Mouse (Mus musculus) intestine, postnatal 0 days (tissue): ENCODE data around the gene Glod5. TPM values are rescaled to one million over a fixed set of nuclear protein-coding genes. Genes with fewer than 3 reads are reported as not detected.
"Not testable (repeated sequence)": the region's sequence is repeated elsewhere in the genome, so short reads cannot be mapped to it uniquely, and the experiment has no call there.

Experiments
- ATAC-seq: fragments of 200-750 bp; cut with Nextera tagmentation; 2 replicates; pipeline ENCODE4 v1.8.0; 2017; ENCODE audit warnings: mild to moderate bottlenecking, moderate TSS enrichment, moderate library complexity
- H3K27ac ChIP-seq: fragments of 300-500 bp; sonication (generic); 2 replicates; pipeline ENCODE4 v1.5.1; 2014; ENCODE audit warnings: mild to moderate bottlenecking, low read depth, low read length, moderate library complexity
- H3K27me3 ChIP-seq: fragments of 300-500 bp; sonication (generic); replicated peaks from 2 replicates; pipeline ENCODE4 v1.6.1; 2014; ENCODE audit warnings: low read length, mixed read lengths; ENCODE audit not compliant: control insufficient read depth, insufficient read depth
- H3K36me3 ChIP-seq: fragments of 300-500 bp; sonication (generic); 2 replicates; pipeline ENCODE4 v1.6.1; 2014; ENCODE audit warnings: mild to moderate bottlenecking, moderate library complexity; ENCODE audit not compliant: control insufficient read depth, insufficient read depth
- H3K4me1 ChIP-seq: fragments of 300-500 bp; sonication (generic); replicated peaks from 2 replicates; pipeline ENCODE4 v1.6.1; 2014; ENCODE audit warnings: antibody characterized with exemption, low read length, mixed read lengths; ENCODE audit not compliant: control insufficient read depth, insufficient read depth
- H3K4me2 ChIP-seq: fragments of 300-500 bp; sonication (generic); replicated peaks from 2 replicates; pipeline ENCODE4 v1.6.1; 2014; ENCODE audit warnings: low read depth, mild to moderate bottlenecking, moderate library complexity
- H3K4me3 ChIP-seq: fragments of 300-500 bp; sonication (generic); 2 replicates; pipeline ENCODE4 v1.5.1; 2014; ENCODE audit warnings: low read depth, low read length
- H3K9ac ChIP-seq: fragments of 300-500 bp; sonication (generic); 2 replicates; pipeline ENCODE4 v1.6.1; 2014; ENCODE audit warnings: mild to moderate bottlenecking, low read depth, low read length
- H3K9me3 ChIP-seq: fragments of 300-500 bp; sonication (generic); 2 replicates; pipeline ENCODE4 v1.6.1; 2016; ENCODE audit warnings: mixed run types; ENCODE audit not compliant: control insufficient read depth
- CTCF ChIP-seq: sonication (generic); IDR thresholded peaks from 2 replicates; pipeline ENCODE4 v1.5.1; 2016; ENCODE audit warnings: low read depth, mild to moderate bottlenecking, control low read depth, antibody characterized with exemption, moderate library complexity
- WGBS: fragments of 180-500 bp; shearing (Covaris S2); extraction: QIAGEN DNeasy Blood & Tissue Kit; methylation state at CpG from one replicate; pipeline ENCODE4 v1.1.7; 2014; 5-methylcytosine and 5-hydroxymethylcytosine counted together
- polyA plus RNA-seq: library from polyadenylated mRNA; unstranded; fragments of >200 nt; fragmentation: Nextera tagmentation; extraction: Ambion mirVana; gene quantifications from 2 replicates; pipeline ENCODE4 v1.2.1, GENCODE M21; 2015

Gene Glod5
- polyA plus RNA-seq, 1 experiment from 2014 or later = 41.4 TPM

DNA sequence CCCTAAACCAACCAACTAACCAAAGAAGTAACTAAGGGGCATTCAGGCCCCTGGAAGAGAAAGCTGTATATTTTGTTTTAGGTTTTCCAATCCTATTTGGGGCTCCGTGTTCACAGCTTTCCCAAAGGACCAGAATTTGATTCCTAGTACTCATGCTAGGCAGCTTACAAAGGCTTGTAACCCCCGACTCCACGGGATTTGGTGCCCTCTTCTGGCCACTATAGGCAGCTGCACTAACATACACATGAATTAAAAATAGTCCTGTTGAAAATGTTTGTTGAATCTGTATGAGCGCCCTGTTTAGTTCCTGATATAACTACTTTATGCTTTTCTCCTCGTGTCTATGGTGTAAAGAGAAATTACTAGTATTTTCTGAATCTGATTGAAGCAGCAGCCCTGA is 1.1 kb downstream of the Glod5 start:
- H3K36me3 ChIP-seq = no peaks in the 10 kb centered on the region
- no peaks in the 10 kb centered on the region for H3K9me3 ChIP-seq
- H3K4me2 ChIP-seq = no peak overlapping the region; the same call in 1 of the 2 replicates
- H3K27me3 ChIP-seq = no peaks in the 10 kb centered on the region
- no peak overlapping the region for H3K4me3 ChIP-seq
- peak; percentile 78 for TF ChIP-seq CTCF
- no peak for ATAC-seq
- 9% methylated on average over 5 of the region's 5 CpGs for WGBS
- H3K27ac ChIP-seq = no peak overlapping the region
- H3K4me1 ChIP-seq = no peaks in the 10 kb centered on the region
- no peak overlapping the region for H3K9ac ChIP-seq

DNA sequence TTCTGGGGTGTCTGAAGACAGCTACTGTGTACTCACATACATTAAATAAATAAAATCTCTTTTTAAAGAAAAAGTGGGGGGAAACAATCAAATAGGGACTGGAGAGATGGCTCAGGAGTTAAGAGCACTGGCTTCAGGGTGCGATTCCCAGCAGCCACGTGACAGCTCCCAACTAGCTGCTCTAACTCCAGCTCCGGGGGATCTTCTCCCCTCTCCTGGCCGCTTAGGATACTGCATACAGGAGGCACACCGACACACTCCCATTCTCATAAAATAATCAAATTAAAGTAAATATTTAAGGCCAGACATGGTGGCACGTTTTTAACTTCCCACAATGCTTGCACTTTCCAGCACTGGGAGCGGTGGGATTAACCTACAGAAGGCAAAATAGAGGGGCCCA is 2.6 kb downstream of the Glod5 start:
- H3K9me3 ChIP-seq, H3K4me2 ChIP-seq, H3K36me3 ChIP-seq, ATAC-seq, H3K4me1 ChIP-seq, H3K9ac ChIP-seq, H3K27me3 ChIP-seq, H3K4me3 ChIP-seq, H3K27ac ChIP-seq: not testable (repeated sequence)
- 13% methylated on average over 7 of the region's 7 CpGs for WGBS
- peak; percentile 52 for TF ChIP-seq CTCF

DNA sequence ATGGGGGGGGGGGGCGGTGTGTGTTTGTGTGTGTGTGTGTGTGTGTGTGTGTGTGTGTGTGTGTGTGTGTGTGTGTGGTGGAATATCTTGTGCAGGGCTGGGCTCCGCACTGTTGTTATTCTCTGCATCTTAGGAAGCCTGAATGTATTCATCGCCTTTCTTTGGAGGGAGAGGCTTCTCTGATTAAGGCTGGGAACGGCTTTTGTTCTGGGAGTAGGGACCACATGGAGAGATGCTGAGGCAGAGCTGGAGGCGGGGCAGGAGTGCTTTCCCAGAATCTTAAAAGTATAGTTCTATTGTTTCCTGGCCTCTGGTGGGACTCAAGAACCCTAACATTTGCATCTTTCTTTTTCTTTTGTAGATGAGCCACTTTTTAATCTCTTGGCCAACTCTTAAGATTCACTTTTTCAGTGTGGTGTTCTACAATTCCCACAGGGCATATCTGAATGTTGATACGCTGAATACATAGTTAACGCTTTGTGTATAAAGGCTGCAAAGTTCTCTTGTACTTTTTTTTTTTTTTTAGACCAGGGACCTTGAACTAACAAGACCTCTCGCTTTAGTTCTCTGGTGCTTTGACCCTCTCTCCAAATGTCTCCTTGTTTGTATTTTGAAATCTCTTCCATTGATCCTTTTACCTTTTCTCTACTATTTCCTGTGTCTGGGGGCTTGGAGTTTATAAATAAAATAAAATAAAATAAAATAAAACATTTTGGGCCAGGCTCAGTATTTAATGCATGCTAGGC is 4.5 kb downstream of the Glod5 start:
- TF ChIP-seq CTCF = no peak
- no peak for ATAC-seq
- Histone ChIP-seq H3K36me3 (no peaks in the 10 kb centered on the region), H3K4me2 (no peak overlapping the region), H3K27ac (no peak overlapping the region), H3K27me3 (no peaks in the 10 kb centered on the region), H3K9me3 (no peaks in the 10 kb centered on the region), H3K4me3 (no peak overlapping the region), H3K4me1 (no peaks in the 10 kb centered on the region), H3K9ac (no peak overlapping the region)
- WGBS = 57% methylated on average over 8 of the region's 8 CpGs

DNA sequence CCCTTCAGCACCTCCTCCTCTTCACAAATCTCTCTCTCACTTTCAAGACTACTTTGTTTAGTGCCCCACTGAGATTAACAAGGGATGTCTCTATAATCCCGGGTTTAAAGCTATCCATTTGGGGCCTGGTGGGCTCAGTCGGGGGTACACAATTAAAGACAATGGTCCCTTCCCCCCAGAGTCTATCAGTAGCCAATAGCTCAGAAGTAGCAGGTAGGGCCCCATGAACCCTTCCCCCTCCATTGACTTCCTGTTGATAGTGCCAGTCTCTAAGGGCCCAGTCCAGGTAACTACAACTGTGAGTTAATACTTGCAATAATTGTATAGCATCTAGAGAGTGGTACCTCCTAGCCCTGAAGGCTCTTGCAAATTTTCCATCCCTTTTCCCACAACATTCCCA is 5.1 kb downstream of the Glod5 start:
- Histone ChIP-seq H3K4me3 (no peak overlapping the region), H3K9ac (no peak overlapping the region), H3K4me2 (no peak overlapping the region), H3K36me3 (no peaks in the 10 kb centered on the region), H3K9me3 (no peaks in the 10 kb centered on the region), H3K4me1 (no peaks in the 10 kb centered on the region), H3K27me3 (no peaks in the 10 kb centered on the region), H3K27ac (no peak overlapping the region)
- no peak for TF ChIP-seq CTCF
- WGBS = 14% methylated on average over 2 of the region's 2 CpGs
- ATAC-seq = no peak

DNA sequence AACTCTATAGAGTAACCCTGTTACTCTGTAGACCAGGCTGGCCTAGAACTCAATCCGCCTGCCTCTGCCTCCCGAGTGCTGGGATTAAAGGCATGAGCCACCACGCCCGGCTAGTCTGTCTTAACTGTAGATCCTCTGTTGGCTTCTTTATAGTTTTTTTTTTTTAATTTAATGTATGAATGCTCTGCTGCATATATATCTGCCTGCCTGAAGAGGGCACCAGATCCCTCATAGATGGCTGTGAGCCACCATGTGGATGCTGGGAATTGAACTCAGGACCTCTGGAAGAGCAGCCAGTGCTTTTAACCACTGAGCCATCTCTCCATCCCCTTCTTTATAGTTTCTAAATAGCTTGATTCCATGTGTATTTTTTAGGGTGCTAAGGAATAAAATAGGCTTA is 8.9 kb downstream of the Glod5 start:
- not testable (repeated sequence) for H3K4me2 ChIP-seq, H3K9ac ChIP-seq, H3K4me1 ChIP-seq, ATAC-seq, H3K9me3 ChIP-seq, H3K27ac ChIP-seq, H3K36me3 ChIP-seq, H3K4me3 ChIP-seq, H3K27me3 ChIP-seq
- 0 out of 2 replicates have a peak, but pooled peaks have one; percentile 5 for TF ChIP-seq CTCF
- 82% methylated on average over 4 of the region's 4 CpGs for WGBS

DNA sequence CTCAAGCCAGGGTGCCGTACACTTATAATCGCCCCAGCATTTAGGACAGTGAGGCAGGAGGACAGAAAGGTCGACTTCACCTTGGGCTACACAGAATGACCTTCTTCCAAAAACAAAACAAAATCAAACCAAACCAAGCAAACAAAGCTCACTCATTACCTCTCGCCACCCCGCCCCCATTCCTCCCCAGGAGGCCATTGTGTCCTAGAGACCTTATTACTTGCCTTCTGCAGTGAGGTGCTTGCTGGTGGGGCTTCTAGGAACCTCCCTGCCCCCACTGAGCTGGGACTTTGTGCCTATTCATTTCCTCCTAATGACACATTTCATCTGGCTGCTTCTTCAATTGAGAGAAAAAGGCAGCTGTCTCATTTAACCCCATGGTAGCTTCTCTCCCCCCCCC is 9.7 kb downstream of the Glod5 start:
- Histone ChIP-seq H3K9me3 (no peaks in the 10 kb centered on the region), H3K4me1 (no peaks in the 10 kb centered on the region), H3K9ac (no peak overlapping the region), H3K36me3 (no peaks in the 10 kb centered on the region), H3K4me3 (no peak overlapping the region), H3K4me2 (no peak overlapping the region), H3K27ac (no peak overlapping the region), H3K27me3 (no peaks in the 10 kb centered on the region)
- no peak for ATAC-seq
- 50% methylated on average over 5 of the region's 5 CpGs for WGBS
- no peak for TF ChIP-seq CTCF

DNA sequence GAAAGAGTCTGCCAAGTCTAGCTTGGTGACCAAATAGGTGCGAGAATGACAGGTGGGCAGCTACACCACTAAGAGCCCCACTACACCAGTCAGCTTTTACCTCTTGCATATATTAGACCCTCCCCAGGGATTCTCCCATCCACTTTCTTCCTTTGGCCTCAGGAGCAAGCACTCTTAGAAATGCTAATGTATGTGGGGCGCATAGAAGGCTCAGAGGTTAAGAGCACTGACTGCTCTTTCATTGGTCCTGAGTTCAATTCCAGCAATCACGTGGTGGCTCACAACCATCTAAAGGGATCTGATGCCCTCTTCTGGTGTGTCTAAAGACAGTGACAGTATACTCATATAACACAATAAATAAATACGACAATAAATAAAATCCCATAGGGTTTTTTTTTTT is 15.3 kb downstream of the Glod5 start:
- ATAC-seq = no peak

More for the DNA sequence above, 15.3 kb downstream of the Glod5 start:
- no peak overlapping the region for H3K4me2 ChIP-seq
- no peaks in the 10 kb centered on the region for H3K4me1 ChIP-seq
- WGBS = 69% methylated on average over 4 of the region's 4 CpGs
- H3K27ac ChIP-seq = no peak overlapping the region
- H3K9me3 ChIP-seq = no peaks in the 10 kb centered on the region
- no peak overlapping the region for H3K9ac ChIP-seq
- no peak overlapping the region for H3K4me3 ChIP-seq
- H3K27me3 ChIP-seq = no peaks in the 10 kb centered on the region
- H3K36me3 ChIP-seq = no peaks in the 10 kb centered on the region
- no peak for TF ChIP-seq CTCF
